In the genomic region with DNA sequence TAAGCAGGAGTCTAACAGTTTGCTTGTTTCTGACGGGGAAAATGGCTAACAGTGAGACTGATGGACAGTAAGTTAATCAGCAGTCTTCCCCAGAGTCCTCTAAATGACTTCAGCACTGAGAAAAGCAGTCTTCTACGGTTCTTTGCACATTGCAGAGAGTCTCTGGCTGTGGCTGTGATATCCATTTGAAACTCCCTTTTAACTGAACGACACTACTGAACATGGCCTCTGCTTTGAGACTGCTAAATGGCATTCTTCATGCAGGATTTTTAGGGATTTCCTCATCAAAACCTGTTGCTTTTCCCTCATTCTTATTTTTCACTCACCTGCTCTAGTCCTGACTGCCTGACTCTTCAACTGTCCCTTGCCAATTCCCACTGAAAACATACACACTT, we compare ENCODE assay signal across 29 mouse cellular contexts. TPM values are rescaled to one million over a fixed set of nuclear protein-coding genes. Genes with fewer than 3 reads are reported as not detected.
A peak's percentile ranks its signal among the peaks of the same experiment; 100 is the strongest.
DNase-seq lines count a peak whose midpoint lies in the region; ATAC-seq and TF ChIP-seq lines count a peak whose summit lies in the region.
"Had no signal": no experiment of that assay in that cellular context is flagged by ENCODE, and none has a peak within 500 bp of the region (broad histone marks: within the 10 kb centered on the region; RNA-seq: fewer than 3 reads in every experiment).

No protein-coding gene starts in this region.

- no peaks in the 10 kb centered on the region for H3K9me3 ChIP-seq in heart, embryonic 12.5 days (replicated peaks)
- no peaks in the 10 kb centered on the region for H3K9me3 ChIP-seq in lung, embryonic 16.5 days (ENCODE audit: control insufficient read depth, low read length)
- H3K9me3 ChIP-seq in MEL (replicated peaks; ENCODE audit: insufficient read depth, low read length) = no peaks in the 10 kb centered on the region
- no peaks in the 10 kb centered on the region for H3K9me3 ChIP-seq in liver, embryonic 14.5 days (ENCODE audit: control insufficient read depth, low read length)
- H3K9me3 ChIP-seq: forebrain, embryonic 15.5 days; kidney, embryonic 15.5 days; midbrain, embryonic 15.5 days; neural tube, embryonic 12.5 days had no signal

- H3K9ac ChIP-seq in heart, embryonic 12.5 days = no peak overlapping the region
- no peak overlapping the region for H3K9ac ChIP-seq in lung, embryonic 16.5 days (ENCODE audit: low read length)
- no peak overlapping the region; the same call in 1 of the 2 replicates for H3K9ac ChIP-seq in MEL (ENCODE audit: control insufficient read depth, low read depth, low read length, poor library complexity, severe bottlenecking)
- no peak overlapping the region for H3K9ac ChIP-seq in liver, embryonic 14.5 days (replicated peaks)
- H3K9ac ChIP-seq: forebrain, embryonic 15.5 days; kidney, embryonic 15.5 days; midbrain, embryonic 15.5 days; neural tube, embryonic 12.5 days had no signal

- no peak for TF ChIP-seq POLR2A in MEL (IDR thresholded peaks at IDR 0.05; ENCODE audit: control insufficient read depth in 1 of 2, insufficient read depth in 1 of 2, low read depth in 1 of 2, low read length in 2 of 2, poor library complexity in 1 of 2)

- no peak for ATAC-seq in heart, embryonic 12.5 days (ENCODE audit: insufficient number of reproducible peaks, low FRiP score)
- ATAC-seq in lung, embryonic 16.5 days (ENCODE audit: low read depth) = no peak
- ATAC-seq in liver, embryonic 14.5 days (ENCODE audit: insufficient read depth) = no peak
- ATAC-seq: activated CD4-positive, CD25-positive, alpha-beta regulatory T cell, adult 4 months; CD4-positive, CD25-positive, alpha-beta regulatory T cell, adult 4 months; forebrain, embryonic 15.5 days; hindbrain, embryonic 16.5 days; midbrain, embryonic 15.5 days had no signal

- WGBS in heart, embryonic 12.5 days = 67% methylated on average over 3 of the region's 3 CpGs
- 86% methylated on average over 3 of the region's 3 CpGs for WGBS in lung, embryonic 16.5 days
- WGBS in liver, embryonic 14.5 days (ENCODE audit: insufficient replicate concordance) = 56% methylated on average over 3 of the region's 3 CpGs

- intact Hi-C loops in heart, postnatal 25 days (cut with DNase I) = no loop called here

- H3K4me2 ChIP-seq in heart, embryonic 12.5 days = no peak overlapping the region
- H3K4me2 ChIP-seq in lung, embryonic 16.5 days (ENCODE audit: low read depth, low read length) = no peak overlapping the region
- peak overlapping the region; percentile 4; the same call in 1 of the 2 replicates for H3K4me2 ChIP-seq in liver, embryonic 14.5 days (ENCODE audit: low read depth)
- H3K4me2 ChIP-seq: forebrain, embryonic 15.5 days; kidney, embryonic 15.5 days; midbrain, embryonic 15.5 days; neural tube, embryonic 12.5 days had no signal

- no peak for TF ChIP-seq RAD21 in MEL (IDR thresholded peaks at IDR 0.05; ENCODE audit: low read depth, low read length)

- no peak for DNase-seq in heart, postnatal 25 days (ENCODE audit: low spot score)
- DNase-seq in lung, postnatal 14 days = no peak
- no peak for DNase-seq in MEL (ENCODE audit: low read depth, low spot score)
- DNase-seq in liver, embryonic 14.5 days (ENCODE audit: low read depth in 3 of 3, low spot score in 3 of 3) = no peak
- no peak for DNase-seq in adrenal gland, postnatal 14 days
- no peak for DNase-seq in right cerebral cortex, postnatal 14 days
- DNase-seq: adrenal gland, adult 2 months; cerebellum, adult 8-10 months; cerebellum, postnatal 25 days; gastrocnemius, postnatal 25 days; heart, adult 11 months; heart, postnatal 10 days; kidney, adult 18-20 months; kidney, postnatal 25 days; thymus, adult 2 months; thymus, postnatal 36 days had no signal

- H3K79me2 ChIP-seq in MEL (ENCODE audit: control insufficient read depth, insufficient read depth, low read length, poor library complexity) = no peaks in the 10 kb centered on the region; the same call in 1 of the 2 replicates

- H3K27ac ChIP-seq in heart, embryonic 12.5 days (ENCODE audit: poor library complexity, severe bottlenecking) = peak overlapping the region; percentile 63
- H3K27ac ChIP-seq in lung, embryonic 16.5 days (ENCODE audit: low read length) = peak overlapping the region; percentile 69; the same call in 1 of the 2 replicates
- H3K27ac ChIP-seq in MEL (ENCODE audit: control insufficient read depth, low read depth, low read length) = peak overlapping the region; percentile 96
- peak overlapping the region; percentile 63; the same call in 1 of the 2 replicates for H3K27ac ChIP-seq in liver, embryonic 14.5 days
- H3K27ac ChIP-seq: forebrain, embryonic 15.5 days; kidney, embryonic 15.5 days; midbrain, embryonic 15.5 days; neural tube, embryonic 12.5 days had no signal

- peaks cover 45% of the 10 kb centered on the region for H3K4me1 ChIP-seq in heart, embryonic 12.5 days (replicated peaks)
- peaks cover 8% of the 10 kb centered on the region for H3K4me1 ChIP-seq in lung, embryonic 16.5 days (replicated peaks; ENCODE audit: control insufficient read depth, insufficient read depth, low read length)
- peaks cover 32 to 46% of the 10 kb centered on the region in 2 experiments for H3K4me1 ChIP-seq in MEL (ENCODE audit: control insufficient read depth in 1 of 2, insufficient read depth in 2 of 2, low read length in 2 of 2)
- peaks cover 26 to 31% of the 10 kb centered on the region in 2 experiments for H3K4me1 ChIP-seq in liver, embryonic 14.5 days (replicated peaks; ENCODE audit: control insufficient read depth in 2 of 2, insufficient read depth in 2 of 2, low read length in 1 of 2)
- H3K4me1 ChIP-seq: forebrain, embryonic 15.5 days; kidney, embryonic 15.5 days; midbrain, embryonic 15.5 days; neural tube, embryonic 12.5 days had no signal

- H3K36me3 ChIP-seq in heart, embryonic 12.5 days = peaks cover 67% of the 10 kb centered on the region
- H3K36me3 ChIP-seq in lung, embryonic 16.5 days (ENCODE audit: control insufficient read depth, insufficient read depth, low read length) = peaks cover 40% of the 10 kb centered on the region
- H3K36me3 ChIP-seq in MEL (ENCODE audit: control insufficient read depth in 1 of 2, insufficient read depth in 2 of 2, low read length in 2 of 2) = peaks cover 19 to 49% of the 10 kb centered on the region in 2 experiments
- peaks cover 14% of the 10 kb centered on the region for H3K36me3 ChIP-seq in liver, embryonic 14.5 days (replicated peaks; ENCODE audit: control insufficient read depth, insufficient read depth, low read depth)

- TF ChIP-seq EP300 in MEL (IDR thresholded peaks at IDR 0.05; ENCODE audit: low read depth in 1 of 2, low read length in 2 of 2) = 0 out of 4 replicates have a peak, but pooled peaks of 1 of the 2 experiments have one; percentile 19
- TF ChIP-seq EP300 in liver, embryonic 14.5 days (IDR thresholded peaks at IDR 0.05; ENCODE audit: low read depth) = no peak

- H3K4me3 ChIP-seq in heart, embryonic 12.5 days = no peak overlapping the region
- no peak overlapping the region for H3K4me3 ChIP-seq in lung, embryonic 16.5 days (ENCODE audit: low read length)
- no peak overlapping the region; a peak in 1 of 4 replicates for H3K4me3 ChIP-seq in MEL (ENCODE audit: control insufficient read depth in 1 of 2, insufficient read depth in 1 of 2, low read depth in 2 of 2, low read length in 2 of 2)
- no peak overlapping the region for H3K4me3 ChIP-seq in liver, embryonic 14.5 days (ENCODE audit: insufficient read depth in 1 of 2, low read depth in 2 of 2, low read length in 2 of 2)
- H3K4me3 ChIP-seq: forebrain, embryonic 15.5 days; kidney, embryonic 15.5 days; midbrain, embryonic 15.5 days; myocyte; neural tube, embryonic 12.5 days had no signal

- H3K27me3 ChIP-seq in heart, embryonic 12.5 days (replicated peaks) = no peaks in the 10 kb centered on the region
- H3K27me3 ChIP-seq in lung, embryonic 16.5 days (ENCODE audit: control insufficient read depth, insufficient read depth, low read depth, low read length) = no peaks in the 10 kb centered on the region
- H3K27me3 ChIP-seq in MEL (ENCODE audit: control insufficient read depth in 1 of 2, insufficient read depth in 2 of 2, low read length in 2 of 2) = no peaks in the 10 kb centered on the region
- H3K27me3 ChIP-seq in liver, embryonic 14.5 days (ENCODE audit: control insufficient read depth, insufficient read depth, low read length) = no peaks in the 10 kb centered on the region
- H3K27me3 ChIP-seq: forebrain, embryonic 15.5 days; kidney, embryonic 15.5 days; midbrain, embryonic 15.5 days; neural tube, embryonic 12.5 days had no signal

- no peak for TF ChIP-seq CTCF in MEL (IDR thresholded peaks at IDR 0.05 in 2 of 3, conservative IDR thresholded peaks at IDR 0.05 in 1 of 3; ENCODE audit: control insufficient read depth in 1 of 3, insufficient read depth in 1 of 3, low read depth in 2 of 3, low read length in 3 of 3, poor library complexity in 1 of 3, severe bottlenecking in 1 of 3)
- no peak for TF ChIP-seq CTCF in liver, embryonic 14.5 days (IDR thresholded peaks at IDR 0.05; ENCODE audit: low read depth)

TF ChIP-seq in MEL, 35 proteins besides CTCF, POLR2A, EP300 and RAD21 (continues in another document):
- TF ChIP-seq ELF1 (IDR thresholded peaks at IDR 0.05; ENCODE audit: low read depth, low read length) = no peak
- TF ChIP-seq UBTF (IDR thresholded peaks at IDR 0.05; ENCODE audit: borderline replicate concordance, insufficient read depth, low read depth, low read length) = no peak
- no peak for TF ChIP-seq USF2 (IDR thresholded peaks at IDR 0.05; ENCODE audit: borderline replicate concordance in 1 of 2, insufficient read depth in 1 of 2, low read depth in 1 of 2, low read length in 2 of 2)
- no peak for TF ChIP-seq CHD2 (IDR thresholded peaks at IDR 0.05; ENCODE audit: low read length)

RNA-seq across cellular contexts. Expression of a gene that starts 19.6 kb away (rescaled TPM):
- polyA plus RNA-seq in heart, embryonic 12.5 days (2016; fragmentation: Nextera tagmentation; extraction: Ambion mirVana) = 19.5 and 20.3 TPM in 2 replicates
- total RNA-seq in heart, postnatal 25 days (2021) = 10 to 100 TPM; 26.0 to 30.7 TPM
- polyA plus RNA-seq in lung, embryonic 16.5 days (2015; fragmentation: Nextera tagmentation; extraction: Ambion mirVana) = 28.0 and 29.0 TPM in 2 replicates
- 7.9 and 21.8 TPM in 2 replicates for total RNA-seq in MEL (2012; rRNA removed)
- 10 to 100 TPM; 21.9 to 72.2 TPM for polyA plus RNA-seq in MEL (2012; ENCODE audit: insufficient read depth in 1 of 2, insufficient read length in 2 of 2, low read depth in 1 of 2, low replicate concordance in 2 of 2, missing spikeins in 1 of 2)
- polyA plus RNA-seq in liver, embryonic 14.5 days (2012; rRNA removed) = 1.5 and 2.3 TPM in 2 replicates
- polyA plus RNA-seq in liver, embryonic 14.5 days (2014; fragmentation: Nextera tagmentation; extraction: Ambion mirVana) = 4.9 and 5.1 TPM in 2 replicates
- total RNA-seq in adrenal gland, postnatal 14 days (2021) = 21.0 and 25.7 TPM in 2 replicates

RNA-seq across cellular contexts. Expression of a gene that starts 23.7 kb away (rescaled TPM):
- 0.89 and 0.97 TPM in 2 replicates for polyA plus RNA-seq in heart, embryonic 12.5 days (2016; fragmentation: Nextera tagmentation; extraction: Ambion mirVana)
- under 1 TPM in 1 of 2 experiments, not detected in 1; 0.06 TPM for total RNA-seq in heart, postnatal 25 days (2021)
- 1.3 TPM in 2 replicates for polyA plus RNA-seq in lung, embryonic 16.5 days (2015; fragmentation: Nextera tagmentation; extraction: Ambion mirVana)
- not detected in 2 replicates for total RNA-seq in MEL (2012; rRNA removed)
- polyA plus RNA-seq in MEL (2012; ENCODE audit: insufficient read depth in 1 of 2, insufficient read length in 2 of 2, low read depth in 1 of 2, low replicate concordance in 2 of 2, missing spikeins in 1 of 2) = not detected
- under 0.01 and 0.02 TPM in 2 replicates for polyA plus RNA-seq in liver, embryonic 14.5 days (2012; rRNA removed)
- 0.05 TPM in 1 of 2 replicates, not detected in the other for polyA plus RNA-seq in liver, embryonic 14.5 days (2014; fragmentation: Nextera tagmentation; extraction: Ambion mirVana)
- not detected in 2 replicates for total RNA-seq in adrenal gland, postnatal 14 days (2021)
- total RNA-seq: adrenal gland, adult 2 months; gastrocnemius, adult 18-20 months; gastrocnemius, postnatal 25 days; liver, adult 2 months; megakaryocyte-erythroid progenitor cell, adult 5-6 weeks had no signal
- polyA plus RNA-seq: activated CD4-positive, CD25-positive, alpha-beta regulatory T cell, adult 4 months; adrenal gland, adult 2 months; CD4-positive, CD25-positive, alpha-beta regulatory T cell, adult 4 months; liver, adult 2 months; myocyte had no signal
